Mouse (Mus musculus) megakaryocyte, embryonic 14.5 days (primary cell): ENCODE data around the gene Ect2l.

Experiments
- FLI1 ChIP-seq: IDR thresholded peaks from 2 replicates; pipeline ENCODE4 v1.6.1; 2012; ENCODE audit warnings: low read length, inconsistent platforms, mixed read lengths
- GATA1 ChIP-seq: IDR thresholded peaks from 3 replicates; pipeline ENCODE4 v1.6.1; 2012; ENCODE audit warnings: mixed read lengths, low read length, inconsistent platforms, borderline replicate concordance

GRCm38 (mm10) chr10:18197206-18197979, 13.3 kb downstream of the Ect2l start:
- TF ChIP-seq GATA1 (no peak), FLI1 (no peak)
